Mouse (Mus musculus) brain, adult 2 months (tissue): ENCODE data around the gene Gipr.
"Not testable (repeated sequence)": the region's sequence is repeated elsewhere in the genome, so short reads cannot be mapped to it uniquely, and the experiment has no call there.

Source experiments
- DNase-seq: peaks from one replicate; pipeline ENCODE4 v3.0.0; 2011; ENCODE audit warnings: low read depth, low spot score

Gipr gene

GRCm38 (mm10) chr7:19178443-19179092 lies 12.6 kb upstream of the Gipr start:
- DNase-seq: peak; percentile 87

GRCm38 (mm10) chr7:19178035-19178434 lies 12.1 kb upstream of the Gipr start:
- DNase-seq: peak; percentile 83

- DNase-seq: no peak
Measured at GRCm38 (mm10) chr7:19177216-19177615, 11.3 kb upstream of the Gipr start.

DNA sequence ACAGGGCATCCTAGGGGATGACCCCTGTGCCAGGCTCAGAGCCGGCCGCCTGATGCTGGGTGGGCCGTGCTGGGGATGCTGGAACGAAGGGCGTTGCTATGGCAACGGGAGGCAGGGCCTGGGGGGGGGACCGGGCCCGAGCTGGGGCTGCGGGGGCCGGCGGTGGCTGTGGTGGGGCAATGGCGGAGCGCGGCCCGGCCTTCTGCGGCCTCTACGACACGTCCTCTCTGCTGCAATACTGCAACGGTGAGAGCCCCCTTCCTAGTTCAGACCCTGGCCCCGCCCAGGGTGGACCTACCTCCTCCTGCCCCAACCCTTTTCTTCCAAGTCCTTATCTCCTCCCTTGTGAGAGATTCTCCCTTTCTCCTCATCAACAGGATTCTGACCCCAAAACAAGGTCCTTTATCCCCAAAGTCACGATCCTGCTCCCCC lies 10.6 kb upstream of the Gipr start:
- no peak for DNase-seq

DNA sequence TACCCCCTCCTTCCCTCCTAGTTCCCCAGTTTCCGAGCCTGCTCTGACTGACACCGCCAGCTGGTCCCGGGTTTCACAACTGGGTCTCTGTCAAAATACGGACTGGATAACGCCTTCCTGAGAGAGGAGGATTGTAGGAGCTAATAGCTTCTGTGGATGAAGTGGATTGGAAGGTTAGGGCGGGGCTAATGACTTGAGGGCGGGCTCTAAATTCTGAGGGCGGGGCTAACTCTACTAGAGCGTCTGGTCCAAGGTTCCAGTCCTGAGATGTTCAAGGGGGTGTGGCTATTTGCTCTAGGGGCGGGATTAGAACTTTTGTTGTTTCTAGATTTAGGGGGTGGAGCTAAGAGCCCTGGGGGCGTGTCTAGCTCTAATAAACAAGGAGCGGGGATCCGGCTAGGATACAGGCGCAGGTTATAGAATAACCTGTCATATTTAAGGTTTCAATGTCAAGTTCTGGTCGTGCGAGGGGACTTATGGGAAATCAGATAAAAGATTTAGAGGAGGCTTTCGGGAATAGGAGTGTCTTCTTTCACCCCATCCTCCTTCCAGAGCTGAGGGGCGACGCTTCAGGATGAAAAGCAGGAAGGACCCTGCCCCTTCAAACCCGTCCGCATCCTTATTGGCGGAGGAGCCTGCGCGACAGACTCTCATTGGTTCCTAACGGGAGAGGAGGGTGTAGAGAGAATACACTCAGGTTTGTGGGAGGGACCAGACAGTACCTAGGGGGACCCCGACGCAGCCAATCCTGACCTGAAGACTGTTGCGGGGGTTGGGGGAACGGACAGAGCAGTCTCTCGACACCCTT lies 10.0 kb upstream of the Gipr start, which contains the start of gene Eml2:
TSS of gene Eml2 (plus strand) at position 714 of the 808 bp plus-strand sequence.
- peak; percentile 98 for DNase-seq

DNA sequence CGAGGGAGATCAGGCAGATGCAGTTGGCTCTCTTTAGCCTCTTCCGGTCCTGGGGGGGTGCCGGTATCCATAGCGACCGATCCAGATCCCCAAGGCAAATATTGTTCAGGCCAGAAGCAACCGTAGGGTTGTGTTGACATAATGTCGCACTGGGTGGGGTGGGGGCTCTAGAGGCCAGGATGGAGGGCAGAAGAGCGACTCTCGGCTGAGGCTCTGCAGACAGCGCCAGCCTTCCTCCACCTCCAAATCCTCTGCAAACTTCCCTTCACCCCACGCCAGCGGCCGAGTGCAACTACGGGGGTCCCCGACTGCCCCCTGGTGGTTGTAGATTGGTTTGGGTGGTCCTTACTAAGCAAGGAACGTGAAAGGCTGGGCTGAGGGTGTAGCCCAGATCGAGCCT lies 6.9 kb upstream of the Gipr start:
- peak; percentile 90 for DNase-seq

GRCm38 (mm10) chr7:19171831-19172230 lies 5.9 kb upstream of the Gipr start:
- DNase-seq: no peak

- DNase-seq: peak; percentile 93
Measured at GRCm38 (mm10) chr7:19170142-19170541, 4.2 kb upstream of the Gipr start.

DNA sequence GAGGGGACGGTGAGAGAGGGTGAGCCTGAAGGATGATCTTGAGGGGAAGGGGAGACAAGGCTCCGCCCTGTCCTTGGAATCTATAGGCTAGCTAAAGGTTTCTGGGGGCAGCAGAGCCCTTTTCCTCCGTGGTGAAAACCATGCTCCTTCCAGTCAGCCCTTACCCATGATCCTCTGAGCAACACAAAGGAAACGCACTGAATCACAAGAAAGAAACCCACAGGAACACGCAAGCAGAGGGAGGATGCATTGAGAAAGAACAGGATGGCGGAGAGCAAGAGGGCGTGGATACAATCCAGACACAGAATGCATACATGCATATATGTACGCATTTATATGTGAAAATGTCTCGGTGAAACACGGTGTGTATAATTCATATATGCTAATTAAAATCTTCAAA lies 3.6 kb upstream of the Gipr start:
- DNase-seq: no peak

DNA sequence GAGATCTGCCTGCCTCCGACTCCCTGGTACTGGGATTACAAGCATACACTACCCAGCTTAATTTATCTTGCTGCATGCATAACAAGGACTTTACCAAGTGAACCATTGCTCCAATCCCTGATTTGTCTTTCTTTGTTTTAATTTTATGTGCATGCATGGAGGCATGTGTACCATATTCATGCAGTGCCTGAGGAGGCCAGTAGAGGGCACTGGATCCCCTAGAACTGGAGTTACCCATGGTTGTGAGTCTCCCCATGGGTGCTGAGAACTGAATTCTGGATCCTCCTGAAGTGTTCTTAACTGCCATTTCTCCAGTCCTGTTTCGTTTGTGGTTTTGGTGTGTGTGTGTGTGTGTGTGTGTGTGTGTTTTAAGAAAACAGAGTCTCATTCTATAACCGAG lies 1.1 kb upstream of the Gipr start:
- DNase-seq: no peak

DNA sequence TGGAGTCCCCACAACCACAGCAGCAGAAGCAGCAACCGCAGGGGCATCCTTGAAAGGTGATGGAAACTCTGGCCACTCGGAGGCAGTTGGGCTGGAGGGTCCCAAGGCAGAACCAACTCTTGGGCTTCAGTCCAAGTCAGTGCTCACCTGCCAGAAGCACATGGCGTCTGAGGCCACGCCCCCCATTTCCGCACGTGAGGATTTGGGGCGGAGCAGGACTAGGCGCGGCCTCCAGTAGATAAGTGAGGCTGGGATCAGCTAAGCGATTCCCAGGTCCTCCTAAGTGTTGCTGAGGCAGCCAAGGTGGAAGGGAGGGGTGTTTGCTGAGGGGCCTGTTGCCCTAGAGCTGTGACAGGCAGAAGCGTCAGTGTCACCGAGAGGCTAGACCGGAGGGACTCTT lies 949 bp downstream of the Gipr start:
- DNase-seq: no peak

GRCm38 (mm10) chr7:19164189-19164588 lies 1.7 kb downstream of the Gipr start:
- no peak for DNase-seq

DNA sequence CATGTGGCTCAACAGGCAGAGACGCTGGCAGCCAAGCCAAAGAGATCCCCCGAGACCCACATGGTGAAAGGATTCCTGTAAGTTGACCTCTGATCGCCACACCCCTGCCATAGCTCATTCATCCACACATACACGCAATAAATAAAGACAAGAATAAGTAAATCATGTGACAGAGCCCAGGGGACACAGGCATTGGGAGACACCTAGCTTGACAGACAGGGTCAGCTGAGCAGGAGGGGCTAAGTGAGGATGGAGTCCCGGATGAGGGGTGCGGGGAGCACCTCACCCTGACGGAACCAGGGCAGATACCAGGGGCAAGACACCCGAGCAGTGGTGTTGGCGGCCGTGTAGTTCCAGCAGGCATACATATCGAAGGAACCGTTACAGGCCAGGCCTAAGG lies 2.2 kb downstream of the Gipr start:
- DNase-seq: no peak

GRCm38 (mm10) chr7:19162928-19163327 lies 3.0 kb downstream of the Gipr start:
- no peak for DNase-seq

- no peak for DNase-seq
Measured at GRCm38 (mm10) chr7:19160115-19160514, 5.8 kb downstream of the Gipr start.

DNA sequence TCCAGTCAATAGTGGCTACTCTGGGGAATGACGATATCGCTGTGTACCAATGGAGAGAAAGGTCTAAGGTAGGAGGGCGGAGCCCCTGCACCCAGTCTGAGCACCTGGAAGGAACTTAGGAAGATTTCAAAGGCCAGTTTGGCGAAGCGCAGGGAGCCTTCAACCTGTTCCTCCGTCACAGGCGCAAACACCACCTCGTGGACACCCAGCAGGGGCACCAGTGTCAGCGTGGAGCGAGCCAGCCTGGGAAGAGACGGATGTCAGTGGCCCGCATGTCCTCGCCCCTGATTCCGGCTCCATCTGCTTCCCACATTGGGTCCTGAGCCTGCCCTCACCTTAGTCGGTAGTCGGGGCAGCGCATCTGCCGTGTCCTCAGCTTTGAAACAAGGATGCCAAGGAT lies 6.5 kb downstream of the Gipr start:
- no peak for DNase-seq

DNA sequence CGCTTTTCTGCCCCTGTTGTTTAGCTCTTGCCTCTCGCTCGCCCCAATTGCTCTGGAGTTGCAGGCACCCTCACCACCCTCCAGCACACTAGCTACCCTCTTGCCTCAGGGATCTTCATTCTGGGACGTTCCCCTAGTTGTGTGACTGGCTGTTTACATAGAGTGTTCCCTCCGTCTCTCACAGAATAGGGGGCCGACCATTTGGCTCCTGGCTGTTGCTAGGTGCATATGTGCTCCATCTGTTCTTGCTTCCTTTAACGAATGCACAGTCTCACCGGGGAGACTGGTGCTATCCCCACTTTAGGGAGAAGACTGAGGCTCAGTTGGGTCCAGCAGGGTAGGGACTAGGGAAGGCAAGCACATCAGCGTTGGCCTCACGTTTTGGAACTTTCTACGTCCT lies 7.3 kb downstream of the Gipr start:
- DNase-seq: no peak

DNA sequence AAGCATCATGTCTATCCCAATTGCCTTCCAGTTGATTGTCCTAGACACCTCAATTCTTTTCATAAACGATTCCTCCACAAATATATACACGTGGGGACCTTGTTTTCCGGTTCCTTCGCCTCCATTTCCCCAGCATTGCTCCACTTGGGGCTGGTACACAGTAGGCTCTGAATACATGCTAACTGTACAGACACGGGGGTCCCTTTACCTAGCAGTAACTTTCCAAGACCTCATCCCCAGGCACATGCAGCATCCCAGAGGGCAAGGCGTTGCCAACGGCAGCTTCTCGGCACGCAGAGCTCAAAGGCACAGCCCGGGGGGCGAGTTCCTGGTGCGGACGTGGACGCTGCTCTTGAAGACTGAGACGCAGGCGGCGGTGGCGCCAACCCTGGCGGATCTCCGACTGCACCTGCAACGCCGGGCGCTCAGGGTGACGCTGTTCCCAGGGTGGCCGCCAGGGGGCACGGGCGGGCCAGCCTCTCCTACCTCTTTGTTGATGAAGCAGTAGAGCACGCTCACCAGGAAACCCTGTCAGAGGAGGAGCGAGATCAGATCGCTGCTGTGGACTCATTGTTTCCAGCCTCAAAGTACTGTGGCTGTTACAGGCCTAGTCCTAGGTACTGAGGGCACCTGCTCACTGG lies 8.6 kb downstream of the Gipr start:
- DNase-seq: peak; percentile 92

- peak; percentile 80 for DNase-seq
Measured at GRCm38 (mm10) chr7:19155825-19156475, 10.0 kb downstream of the Gipr start.

- no peak for DNase-seq
Measured at GRCm38 (mm10) chr7:19154796-19155195, 11.1 kb downstream of the Gipr start.

GRCm38 (mm10) chr7:19151121-19151520 lies 14.8 kb downstream of the Gipr start:
- DNase-seq: not testable (repeated sequence)

GRCm38 (mm10) chr7:19149626-19150025 lies 16.3 kb downstream of the Gipr start, which contains the start of gene Snrpd2:
TSS of gene Snrpd2 (plus strand) at chr7:19149722.
- DNase-seq: peak; percentile 98
